Mouse (Mus musculus): ENCODE results near the gene Fndc11. TPM values are rescaled to one million over a fixed set of nuclear protein-coding genes. Genes with fewer than 3 reads are reported as not detected.
"Not testable (repeated sequence)": the region's sequence is repeated elsewhere in the genome, so short reads cannot be mapped to it uniquely, and the experiment has no call there.

The Fndc11 gene
- not detected in 2 replicates for polyA plus RNA-seq (2015; fragmentation: Nextera tagmentation; extraction: Ambion mirVana)

GRCm38 (mm10) chr2:181219538-181220216 lies at the start of gene Fndc11:
TSS of gene Fndc11 (plus strand) at chr2:181220013.
- Histone ChIP-seq H3K36me3 (no peaks in the 10 kb centered on the region), H3K27ac (peak within 1 kb of the TSS; percentile 49; the same call in 1 of the 2 replicates), H3K27me3 (replicated peaks) (no peaks in the 10 kb centered on the region), H3K4me3 (replicated peaks) (peak within 1 kb of the TSS; percentile 25), H3K9ac (no peak within 1 kb of the TSS; the same call in 1 of the 2 replicates), H3K4me1 (replicated peaks) (peaks cover 9% of the 10 kb centered on the region), H3K9me3 (no peaks in the 10 kb centered on the region), H3K4me2 (replicated peaks) (peak within 1 kb of the TSS; percentile 65)
- 3% methylated on average over 25 of the region's 25 CpGs for WGBS
- peak; percentile 94 for ATAC-seq

GRCm38 (mm10) chr2:181174646-181175045 lies 45.2 kb upstream of the Fndc11 start:
- ATAC-seq: no peak
- WGBS: 82% methylated on average over 3 of the region's 3 CpGs
- no peaks in the 10 kb centered on the region for H3K36me3 ChIP-seq

GRCm38 (mm10) chr2:181178015-181178414 lies 41.8 kb upstream of the Fndc11 start:
- no peak overlapping the region for H3K4me2 ChIP-seq (replicated peaks)
- no peaks in the 10 kb centered on the region for H3K27me3 ChIP-seq (replicated peaks)
- H3K36me3 ChIP-seq: no peaks in the 10 kb centered on the region
- no peak overlapping the region for H3K4me3 ChIP-seq (replicated peaks)
- no peak for ATAC-seq
- WGBS: 77% methylated on average over 3 of the region's 3 CpGs
- H3K9me3 ChIP-seq: no peaks in the 10 kb centered on the region
- H3K9ac ChIP-seq: no peak overlapping the region
- no peaks in the 10 kb centered on the region for H3K4me1 ChIP-seq (replicated peaks)
- no peak overlapping the region for H3K27ac ChIP-seq

More at GRCm38 (mm10) chr2:181174646-181175045, 45.2 kb upstream of the Fndc11 start:
- Histone ChIP-seq H3K4me3 (replicated peaks) (no peak overlapping the region), H3K27me3 (replicated peaks) (no peaks in the 10 kb centered on the region), H3K9ac (no peak overlapping the region), H3K4me2 (replicated peaks) (no peak overlapping the region), H3K27ac (no peak overlapping the region), H3K4me1 (replicated peaks) (no peaks in the 10 kb centered on the region), H3K9me3 (no peaks in the 10 kb centered on the region)

GRCm38 (mm10) chr2:181178471-181178870 lies 41.3 kb upstream of the Fndc11 start:
- WGBS: 81% methylated on average over 5 of the region's 5 CpGs
- H3K4me2 ChIP-seq (replicated peaks): no peak overlapping the region
- no peak overlapping the region for H3K9ac ChIP-seq
- H3K4me1 ChIP-seq (replicated peaks): no peaks in the 10 kb centered on the region
- no peaks in the 10 kb centered on the region for H3K9me3 ChIP-seq
- no peak for ATAC-seq
- no peaks in the 10 kb centered on the region for H3K27me3 ChIP-seq (replicated peaks)
- H3K27ac ChIP-seq: no peak overlapping the region
- no peaks in the 10 kb centered on the region for H3K36me3 ChIP-seq
- no peak overlapping the region for H3K4me3 ChIP-seq (replicated peaks)

GRCm38 (mm10) chr2:181180898-181181297 lies 38.9 kb upstream of the Fndc11 start:
- ATAC-seq: no peak
- Histone ChIP-seq H3K9ac (no peak overlapping the region), H3K4me3 (replicated peaks) (no peak overlapping the region), H3K4me1 (replicated peaks) (no peaks in the 10 kb centered on the region), H3K36me3 (no peaks in the 10 kb centered on the region), H3K27me3 (replicated peaks) (no peaks in the 10 kb centered on the region), H3K4me2 (replicated peaks) (no peak overlapping the region), H3K27ac (no peak overlapping the region), H3K9me3 (no peaks in the 10 kb centered on the region)
- WGBS: 69% methylated on average over 6 of the region's 6 CpGs

- Histone ChIP-seq H3K9me3 (no peaks in the 10 kb centered on the region), H3K4me2 (replicated peaks) (peak overlapping the region; percentile 90), H3K27me3 (replicated peaks) (no peaks in the 10 kb centered on the region), H3K9ac (peak overlapping the region; percentile 80), H3K4me3 (replicated peaks) (peak overlapping the region; percentile 77), H3K4me1 (replicated peaks) (peaks cover 8% of the 10 kb centered on the region), H3K36me3 (no peaks in the 10 kb centered on the region), H3K27ac (peak overlapping the region; percentile 95)
- peak; percentile 89 for ATAC-seq
- under 1% methylated on average over 14 of the region's 14 CpGs for WGBS
Observed at GRCm38 (mm10) chr2:181186635-181187034, 33.2 kb upstream of the Fndc11 start.

GRCm38 (mm10) chr2:181187121-181188000 lies 32.5 kb upstream of the Fndc11 start, which contains the start of gene Ppdpf:
TSS of gene Ppdpf (plus strand) at chr2:181187247.
- Histone ChIP-seq H3K4me3 (replicated peaks) (peak within 1 kb of the TSS; percentile 77), H3K4me2 (replicated peaks) (peak within 1 kb of the TSS; percentile 90), H3K36me3 (no peaks in the 10 kb centered on the region), H3K27me3 (replicated peaks) (no peaks in the 10 kb centered on the region), H3K27ac (peak within 1 kb of the TSS; percentile 95), H3K9ac (peak within 1 kb of the TSS; percentile 80), H3K9me3 (no peaks in the 10 kb centered on the region), H3K4me1 (replicated peaks) (peaks cover 8% of the 10 kb centered on the region)
- peak; percentile 97 for ATAC-seq
- under 1% methylated on average over 64 of the region's 64 CpGs for WGBS

GRCm38 (mm10) chr2:181188681-181189080 lies 31.1 kb upstream of the Fndc11 start:
- Histone ChIP-seq H3K27me3 (replicated peaks) (no peaks in the 10 kb centered on the region), H3K4me2 (replicated peaks) (peak overlapping the region; percentile 90), H3K4me3 (replicated peaks) (peak overlapping the region; percentile 77), H3K27ac (peak overlapping the region; percentile 58), H3K4me1 (replicated peaks) (peaks cover 8% of the 10 kb centered on the region), H3K9ac (no peak overlapping the region), H3K9me3 (no peaks in the 10 kb centered on the region), H3K36me3 (no peaks in the 10 kb centered on the region)
- ATAC-seq: peak; percentile 1; the same call in 1 of the 2 replicates
- WGBS: 52% methylated on average over 2 of the region's 2 CpGs

- Histone ChIP-seq H3K4me2 (replicated peaks) (no peak overlapping the region), H3K4me1 (replicated peaks) (peaks cover 8% of the 10 kb centered on the region), H3K27me3 (replicated peaks) (no peaks in the 10 kb centered on the region), H3K4me3 (replicated peaks) (no peak overlapping the region), H3K36me3 (no peaks in the 10 kb centered on the region), H3K9ac (no peak overlapping the region), H3K27ac (no peak overlapping the region), H3K9me3 (no peaks in the 10 kb centered on the region)
- no peak for ATAC-seq
- 85% methylated on average over 1 of the region's 1 CpGs for WGBS
Observed at GRCm38 (mm10) chr2:181189321-181189720, 30.5 kb upstream of the Fndc11 start.

GRCm38 (mm10) chr2:181191385-181191784 lies 28.4 kb upstream of the Fndc11 start:
- WGBS: 70% methylated on average over 4 of the region's 4 CpGs
- H3K4me2 ChIP-seq (replicated peaks); H3K4me3 ChIP-seq (replicated peaks); H3K4me1 ChIP-seq (replicated peaks); ATAC-seq; H3K27ac ChIP-seq; H3K9me3 ChIP-seq; H3K27me3 ChIP-seq (replicated peaks); H3K36me3 ChIP-seq; H3K9ac ChIP-seq: not testable (repeated sequence)

GRCm38 (mm10) chr2:181191936-181192335 lies 27.9 kb upstream of the Fndc11 start:
- no peaks in the 10 kb centered on the region for H3K36me3 ChIP-seq
- H3K4me1 ChIP-seq (replicated peaks): peaks cover 10% of the 10 kb centered on the region
- no peak overlapping the region for H3K27ac ChIP-seq
- no peak overlapping the region for H3K4me2 ChIP-seq (replicated peaks)
- no peak overlapping the region for H3K9ac ChIP-seq
- 69% methylated on average over 4 of the region's 4 CpGs for WGBS
- ATAC-seq: no peak
- H3K9me3 ChIP-seq: no peaks in the 10 kb centered on the region
- H3K4me3 ChIP-seq (replicated peaks): no peak overlapping the region
- no peaks in the 10 kb centered on the region for H3K27me3 ChIP-seq (replicated peaks)

GRCm38 (mm10) chr2:181193044-181193443 lies 26.8 kb upstream of the Fndc11 start:
- Histone ChIP-seq H3K27ac (no peak overlapping the region), H3K4me2 (replicated peaks) (no peak overlapping the region), H3K27me3 (replicated peaks) (no peaks in the 10 kb centered on the region), H3K36me3 (no peaks in the 10 kb centered on the region), H3K9me3 (no peaks in the 10 kb centered on the region), H3K9ac (no peak overlapping the region), H3K4me3 (replicated peaks) (no peak overlapping the region), H3K4me1 (replicated peaks) (peaks cover 11% of the 10 kb centered on the region)
- ATAC-seq: no peak
- WGBS: 75% methylated on average over 3 of the region's 3 CpGs

All from intestine, embryonic 15.5 days (tissue).